Mouse (Mus musculus) cerebellum, postnatal 25 days (tissue): Measurements from ENCODE around the gene Gad1.

ENCODE experiments used
- DNase-seq, 2 experiments: peaks; one replicate each; pipeline ENCODE4 v3.0.0; 2021; ENCODE audit warnings: mixed read lengths in 2 of 2

The Gad1 gene

GRCm38 (mm10) chr2:70629921-70630320 is 77.0 kb downstream of the Gad1 start:
- no peak for DNase-seq

GRCm38 (mm10) chr2:70631321-70631720 is 78.4 kb downstream of the Gad1 start:
- DNase-seq: no peak

GRCm38 (mm10) chr2:70632412-70632811 is 79.5 kb downstream of the Gad1 start:
- no peak for DNase-seq

GRCm38 (mm10) chr2:70634028-70634690 is 81.3 kb downstream of the Gad1 start:
- no peak for DNase-seq

GRCm38 (mm10) chr2:70640968-70641367 is 88.1 kb downstream of the Gad1 start:
- no peak for DNase-seq

GRCm38 (mm10) chr2:70642971-70643565 is 90.2 kb downstream of the Gad1 start:
- no peak for DNase-seq

GRCm38 (mm10) chr2:70645266-70645780 is 92.5 kb downstream of the Gad1 start:
- no peak for DNase-seq

- DNase-seq: no peak
Observed at GRCm38 (mm10) chr2:70647681-70648080, 94.8 kb downstream of the Gad1 start.

- no peak for DNase-seq
Observed at GRCm38 (mm10) chr2:70648271-70648670, 95.4 kb downstream of the Gad1 start.

- no peak for DNase-seq
Observed at GRCm38 (mm10) chr2:70649471-70649870, 96.6 kb downstream of the Gad1 start.
